Mouse (Mus musculus): ENCODE measurements around the gene Nek9.

The Nek9 gene

GRCm38 (mm10) chr12:85347196-85347595 is 8.0 kb upstream of the Nek9 start:
- no peak for DNase-seq (ENCODE audit: low read depth, low spot score)

- no peak for DNase-seq (ENCODE audit: low read depth, low spot score)
Observed at GRCm38 (mm10) chr12:85346374-85346773, 7.2 kb upstream of the Nek9 start.

- no peak for DNase-seq (ENCODE audit: low read depth, low spot score)
Observed at GRCm38 (mm10) chr12:85345559-85345958, 6.4 kb upstream of the Nek9 start.

GRCm38 (mm10) chr12:85344252-85344651 is 5.1 kb upstream of the Nek9 start:
- DNase-seq (ENCODE audit: low read depth, low spot score): no peak

- DNase-seq (ENCODE audit: low read depth, low spot score): no peak
Observed at GRCm38 (mm10) chr12:85342310-85342709, 3.1 kb upstream of the Nek9 start.

- peak; percentile 66 for DNase-seq (ENCODE audit: low read depth, low spot score)
Observed at GRCm38 (mm10) chr12:85341131-85341530, 2.0 kb upstream of the Nek9 start.

GRCm38 (mm10) chr12:85339947-85340346 is 785 bp upstream of the Nek9 start:
- no peak for DNase-seq (ENCODE audit: low read depth, low spot score)

GRCm38 (mm10) chr12:85338815-85339214 is 347 bp downstream of the Nek9 start:
- DNase-seq (ENCODE audit: low read depth, low spot score): no peak

GRCm38 (mm10) chr12:85337567-85338311 is 1.4 kb downstream of the Nek9 start:
- no peak for DNase-seq (ENCODE audit: low read depth, low spot score)

GRCm38 (mm10) chr12:85330153-85330552 is 9.0 kb downstream of the Nek9 start:
- no peak for DNase-seq (ENCODE audit: low read depth, low spot score)

- DNase-seq (ENCODE audit: low read depth, low spot score): no peak
Observed at GRCm38 (mm10) chr12:85308651-85309050, 30.5 kb downstream of the Nek9 start.

- DNase-seq (ENCODE audit: low read depth, low spot score): peak; percentile 63
Observed at GRCm38 (mm10) chr12:85305247-85305892, 33.8 kb downstream of the Nek9 start.

GRCm38 (mm10) chr12:85304725-85305124 is 34.4 kb downstream of the Nek9 start:
- DNase-seq (ENCODE audit: low read depth, low spot score): no peak

- no peak for DNase-seq (ENCODE audit: low read depth, low spot score)
Observed at GRCm38 (mm10) chr12:85303256-85303655, 35.9 kb downstream of the Nek9 start.

GRCm38 (mm10) chr12:85298835-85299180 is 40.4 kb downstream of the Nek9 start:
- no peak for DNase-seq (ENCODE audit: low read depth, low spot score)

- no peak for DNase-seq (ENCODE audit: low read depth, low spot score)
Observed at GRCm38 (mm10) chr12:85298127-85298834, 40.9 kb downstream of the Nek9 start.

- DNase-seq (ENCODE audit: low read depth, low spot score): no peak
Observed at GRCm38 (mm10) chr12:85297345-85297997, 41.7 kb downstream of the Nek9 start.

- DNase-seq (ENCODE audit: low read depth, low spot score): no peak
Observed at GRCm38 (mm10) chr12:85296915-85297314, 42.2 kb downstream of the Nek9 start.

GRCm38 (mm10) chr12:85295506-85295905 is 43.7 kb downstream of the Nek9 start:
- DNase-seq (ENCODE audit: low read depth, low spot score): no peak

- no peak for DNase-seq (ENCODE audit: low read depth, low spot score)
Observed at GRCm38 (mm10) chr12:85292906-85293305, 46.3 kb downstream of the Nek9 start.

- DNase-seq (ENCODE audit: low read depth, low spot score): no peak
Observed at GRCm38 (mm10) chr12:85292288-85292687, 46.9 kb downstream of the Nek9 start.

GRCm38 (mm10) chr12:85291541-85291940 is 47.6 kb downstream of the Nek9 start:
- no peak for DNase-seq (ENCODE audit: low read depth, low spot score)

Data from brain, embryonic 18.5 days (tissue).